Mouse (Mus musculus) kidney, postnatal 25 days (tissue): Measurements from ENCODE around the gene Coro6.

Source experiments
- DNase-seq, 2 experiments: peaks; one replicate each; pipeline ENCODE4 v3.0.0; 2021; ENCODE audit warnings: mixed read lengths in 2 of 2

Gene Coro6

DNA sequence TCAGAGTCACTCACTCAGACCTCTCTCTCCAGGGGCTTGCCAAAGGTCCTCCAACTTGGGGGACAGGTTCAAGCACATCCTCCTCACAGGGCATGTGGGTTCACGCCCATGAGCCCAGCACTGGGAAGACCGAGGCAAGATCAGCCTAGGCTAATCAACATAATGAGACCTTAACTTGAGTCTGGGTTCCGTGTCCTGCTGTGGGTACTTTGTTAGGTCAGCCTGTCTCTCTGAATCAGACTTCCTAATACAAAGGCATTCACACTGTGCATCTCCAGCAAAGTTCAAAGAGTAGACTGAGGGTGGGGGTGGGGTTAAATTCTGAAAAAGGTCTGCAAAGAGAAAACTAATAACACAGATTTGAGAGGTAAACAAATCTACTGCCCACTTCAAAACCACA is 2.9 kb downstream of the Coro6 start:
- DNase-seq: no peak

DNA sequence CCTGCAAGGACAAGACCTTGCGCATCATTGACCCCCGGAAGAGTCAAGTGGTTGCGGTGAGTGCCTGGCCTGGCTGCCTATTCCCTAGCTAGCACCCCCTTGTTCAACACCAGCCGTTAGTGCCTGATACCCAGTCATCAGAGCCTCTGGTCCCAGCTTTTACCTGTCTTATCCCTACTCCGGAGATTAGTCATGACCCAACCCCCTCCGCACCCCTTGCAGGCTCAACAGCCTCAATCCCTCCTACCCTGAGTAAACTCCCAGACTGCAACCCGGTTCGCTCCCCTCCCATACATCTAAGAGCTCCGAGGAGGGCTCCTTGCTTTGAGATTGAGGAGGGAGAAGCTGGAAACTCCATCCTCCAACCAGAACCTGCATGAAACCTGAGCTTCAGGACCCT is 4.3 kb downstream of the Coro6 start:
- no peak for DNase-seq

DNA sequence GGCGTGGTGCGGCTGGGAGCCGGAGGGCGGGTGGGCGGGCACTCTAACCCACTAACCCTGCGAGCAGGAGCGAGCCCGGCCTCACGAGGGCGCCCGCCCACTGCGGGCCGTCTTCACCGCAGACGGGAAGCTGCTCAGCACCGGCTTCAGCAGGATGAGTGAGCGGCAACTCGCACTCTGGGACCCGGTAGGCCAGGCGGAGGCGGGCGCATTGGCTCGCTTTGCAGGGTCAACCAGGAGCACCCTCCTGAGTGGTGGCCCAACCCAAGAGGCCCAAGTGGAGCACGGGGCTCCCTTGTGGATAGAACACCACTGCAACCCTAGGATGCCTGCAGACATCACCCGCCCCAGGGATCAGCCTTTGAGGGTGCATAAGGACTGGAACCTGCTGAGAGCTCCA is 4.9 kb downstream of the Coro6 start:
- peak; percentile 84 to 90 for DNase-seq

DNA sequence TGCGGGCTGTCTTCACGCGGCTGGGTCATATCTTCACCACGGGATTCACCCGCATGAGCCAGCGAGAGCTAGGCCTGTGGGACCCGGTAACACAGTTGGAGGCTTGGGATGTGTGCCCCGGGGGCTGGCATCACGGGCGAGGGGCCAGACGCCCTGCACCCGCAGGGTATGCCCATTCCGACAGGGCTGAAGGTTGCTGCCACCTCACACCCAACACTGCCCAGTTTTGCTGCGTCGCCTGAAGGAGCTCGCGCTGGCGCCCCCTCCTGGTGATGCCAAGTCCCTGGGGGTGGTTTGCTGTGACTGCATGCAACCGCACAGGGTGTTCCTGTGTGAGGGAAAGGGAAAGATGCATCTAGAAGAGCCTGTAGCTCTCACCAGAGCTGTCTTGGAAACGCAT is 5.6 kb downstream of the Coro6 start:
- peak; percentile 82 to 87 for DNase-seq

DNA sequence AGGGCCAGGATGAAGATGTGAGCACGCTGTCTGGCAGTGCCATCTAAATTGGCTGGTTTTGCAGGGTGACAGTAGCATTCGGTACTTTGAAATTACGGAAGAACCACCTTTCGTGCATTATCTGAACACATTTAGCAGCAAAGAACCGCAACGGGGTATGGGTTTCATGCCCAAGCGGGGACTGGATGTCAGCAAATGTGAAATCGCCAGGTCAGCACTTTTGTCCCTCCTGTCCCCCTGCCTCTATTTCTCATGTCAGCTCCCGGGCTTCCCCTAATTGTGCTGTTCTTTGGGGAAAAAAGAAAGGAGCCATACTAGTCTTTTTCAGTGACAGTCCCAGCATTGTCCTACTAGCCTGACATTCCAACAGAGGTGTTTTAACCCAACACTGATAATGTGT is 6.2 kb downstream of the Coro6 start:
- no peak for DNase-seq

DNA sequence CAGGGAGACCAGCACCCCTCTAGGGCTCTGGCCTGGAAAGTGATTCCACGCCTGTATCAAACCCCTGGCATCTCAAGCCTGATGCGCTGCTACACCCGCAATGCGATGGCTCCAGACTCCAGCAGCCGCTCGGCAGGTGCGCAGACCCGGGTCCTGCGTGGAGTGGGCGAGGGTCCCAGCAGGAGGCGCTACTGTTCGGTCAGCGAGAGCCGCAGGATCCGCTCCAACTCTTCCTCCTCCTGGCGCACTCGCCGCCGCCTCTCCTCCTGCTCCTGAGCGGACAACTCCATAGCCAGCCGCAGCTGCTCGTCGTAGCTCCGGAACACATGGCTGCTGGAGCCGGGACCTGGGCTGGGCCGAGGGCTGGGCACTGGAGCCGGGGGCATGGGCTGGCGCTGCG is 9.2 kb downstream of the Coro6 start:
- DNase-seq: no peak

DNA sequence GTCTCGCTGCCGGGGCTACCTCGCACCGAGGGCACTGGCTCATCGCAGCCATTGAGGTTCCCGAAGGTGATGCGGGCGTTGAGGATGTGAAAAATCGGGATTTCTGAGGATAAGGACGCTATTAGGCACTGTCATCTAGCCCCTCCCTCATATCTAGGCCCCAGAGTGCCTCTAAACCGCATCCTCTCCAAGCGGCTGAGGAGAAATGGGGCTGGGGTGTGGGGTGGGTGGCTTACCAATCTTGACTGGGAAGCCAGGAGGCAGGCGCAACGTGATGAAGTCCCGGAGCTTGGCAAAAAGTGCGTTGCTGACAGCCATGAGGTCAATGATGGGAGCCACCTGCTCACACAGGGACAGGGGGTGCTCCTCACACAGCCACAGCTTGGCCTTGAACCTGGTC is 10.6 kb downstream of the Coro6 start:
- DNase-seq: no peak

DNA sequence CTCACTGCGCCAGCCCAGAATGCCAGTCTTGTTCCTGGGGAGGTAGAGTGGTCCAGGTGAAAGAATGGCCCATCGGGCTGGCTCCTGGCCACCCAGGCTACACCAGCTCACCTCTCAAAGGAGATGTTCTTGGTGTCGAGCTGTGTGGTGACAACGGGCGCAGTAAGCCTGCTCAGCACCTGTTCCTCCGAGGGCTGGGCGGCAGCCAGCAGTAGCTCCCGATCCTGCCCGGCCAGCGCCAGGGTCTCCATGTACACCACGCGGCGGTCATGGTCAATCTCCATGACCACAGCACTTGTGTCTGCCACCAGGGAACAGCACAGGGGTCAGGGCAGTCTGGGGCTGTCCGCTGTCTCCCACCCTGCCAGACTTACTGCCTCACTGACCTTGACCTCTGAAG is 14.0 kb downstream of the Coro6 start:
- DNase-seq: no peak

DNA sequence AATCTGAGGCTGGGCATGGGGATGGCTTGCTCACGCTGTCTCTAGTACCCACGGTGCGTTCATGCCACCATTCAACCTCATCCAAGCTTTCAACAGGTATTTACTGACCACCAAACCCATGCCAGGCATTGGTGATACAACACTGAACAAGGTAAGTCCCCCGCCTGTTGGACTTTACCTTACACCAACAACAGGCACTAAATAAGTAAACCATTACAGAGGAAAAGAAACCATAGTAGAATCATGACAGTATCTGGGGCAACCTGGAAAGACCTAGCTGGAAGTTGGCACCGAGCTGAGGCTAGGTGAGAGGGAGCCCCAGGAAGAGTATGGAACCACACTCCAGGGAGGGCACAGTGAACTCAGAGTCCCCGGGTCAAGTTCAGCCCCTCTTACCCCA is 14.7 kb downstream of the Coro6 start:
- no peak for DNase-seq

DNA sequence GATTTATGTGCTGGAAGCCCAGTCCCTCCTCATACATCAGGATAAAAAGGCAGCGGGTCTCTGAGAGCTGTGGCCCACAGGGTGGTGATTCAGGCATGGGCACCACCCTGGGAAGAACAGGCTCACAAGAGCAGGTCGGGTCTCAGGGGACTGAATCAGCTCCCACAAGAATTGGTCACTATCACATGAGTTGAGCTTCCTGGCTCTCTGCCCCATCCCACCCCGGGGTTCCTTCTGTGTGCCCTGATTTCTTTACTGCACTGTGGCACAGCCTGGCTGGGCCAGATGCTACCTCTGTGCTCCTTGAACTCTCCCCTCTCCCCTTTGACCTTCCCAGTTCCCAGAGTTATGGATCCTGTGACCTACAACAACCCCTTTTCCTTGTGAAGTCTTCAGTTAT is 20.8 kb downstream of the Coro6 start:
- DNase-seq: no peak

DNA sequence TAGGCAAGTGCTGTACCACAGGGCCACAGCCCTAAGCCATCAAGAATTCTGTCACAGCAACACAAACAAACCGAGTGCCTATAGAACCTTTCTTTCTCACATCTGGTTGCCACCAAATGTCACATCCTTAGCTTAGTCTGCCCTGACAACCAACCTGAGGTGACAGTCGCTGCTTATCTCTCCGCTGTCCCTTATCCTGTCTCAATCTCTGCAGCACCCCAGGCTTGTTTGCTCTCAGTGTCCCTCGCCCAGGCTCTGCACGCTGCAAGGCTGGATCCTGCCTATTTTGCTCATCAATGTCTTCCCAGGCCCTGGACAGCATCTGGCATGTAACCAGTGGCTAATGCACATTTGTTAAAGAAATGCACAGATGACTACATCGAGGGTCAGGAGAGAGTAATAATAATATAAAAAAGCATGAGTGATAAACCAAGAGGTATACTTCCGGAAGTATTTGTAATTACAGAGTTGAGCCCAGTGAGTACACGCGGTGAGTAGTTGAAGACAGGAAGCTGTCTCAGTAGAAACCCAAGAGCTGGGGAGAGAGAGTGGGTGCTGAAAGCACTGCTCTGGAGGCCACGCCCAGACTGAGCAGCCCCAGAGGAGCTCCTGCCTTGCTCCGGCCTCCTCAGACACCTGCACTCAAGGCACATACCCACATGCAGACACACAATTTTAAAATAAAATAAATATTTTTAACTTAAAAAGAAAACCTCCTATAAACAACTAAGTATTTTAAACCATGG is 21.5 kb downstream of the Coro6 start:
- DNase-seq: no peak

DNA sequence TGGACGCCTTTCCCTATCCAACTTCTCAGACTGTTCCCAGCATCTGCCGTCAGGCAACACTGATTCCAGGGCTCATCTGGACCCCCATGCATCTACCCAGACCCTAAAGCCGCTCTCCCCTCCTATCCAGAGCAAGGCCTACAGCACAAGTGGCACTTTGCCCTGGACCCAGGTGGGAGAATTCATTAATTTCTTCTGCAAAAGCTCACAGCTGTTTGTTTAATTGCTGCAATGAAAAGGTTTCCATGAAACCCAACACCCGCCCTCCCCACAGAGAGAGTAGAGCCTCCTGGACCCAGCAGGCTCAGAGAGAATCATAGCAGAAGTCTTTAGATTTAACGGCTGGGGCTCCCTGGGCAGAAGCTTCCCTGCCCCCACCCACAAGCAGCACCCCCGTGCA is 23.0 kb downstream of the Coro6 start:
- DNase-seq: peak in 1 of 2 experiments; percentile 27

DNA sequence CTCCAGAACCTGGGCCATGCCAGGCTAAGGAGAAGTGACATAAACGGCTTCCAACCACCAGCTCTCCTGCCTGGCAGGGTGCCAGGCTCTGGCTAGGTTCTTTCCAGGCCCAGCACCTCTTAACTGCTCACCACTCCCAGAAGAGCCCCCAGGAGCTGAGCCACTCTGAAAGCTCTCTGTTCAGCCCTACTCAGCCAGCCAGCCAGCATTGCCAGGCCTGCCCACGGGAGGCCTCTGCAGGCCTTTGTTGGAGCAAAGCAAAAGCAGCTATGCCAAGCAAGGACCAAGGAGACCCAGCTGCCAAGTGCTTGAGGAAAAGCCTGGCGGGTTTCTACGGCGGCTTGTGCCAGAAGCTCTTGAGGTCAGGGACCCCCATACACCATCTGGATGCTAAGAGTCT is 24.6 kb downstream of the Coro6 start:
- peak in 1 of 2 experiments; percentile 35 for DNase-seq

DNA sequence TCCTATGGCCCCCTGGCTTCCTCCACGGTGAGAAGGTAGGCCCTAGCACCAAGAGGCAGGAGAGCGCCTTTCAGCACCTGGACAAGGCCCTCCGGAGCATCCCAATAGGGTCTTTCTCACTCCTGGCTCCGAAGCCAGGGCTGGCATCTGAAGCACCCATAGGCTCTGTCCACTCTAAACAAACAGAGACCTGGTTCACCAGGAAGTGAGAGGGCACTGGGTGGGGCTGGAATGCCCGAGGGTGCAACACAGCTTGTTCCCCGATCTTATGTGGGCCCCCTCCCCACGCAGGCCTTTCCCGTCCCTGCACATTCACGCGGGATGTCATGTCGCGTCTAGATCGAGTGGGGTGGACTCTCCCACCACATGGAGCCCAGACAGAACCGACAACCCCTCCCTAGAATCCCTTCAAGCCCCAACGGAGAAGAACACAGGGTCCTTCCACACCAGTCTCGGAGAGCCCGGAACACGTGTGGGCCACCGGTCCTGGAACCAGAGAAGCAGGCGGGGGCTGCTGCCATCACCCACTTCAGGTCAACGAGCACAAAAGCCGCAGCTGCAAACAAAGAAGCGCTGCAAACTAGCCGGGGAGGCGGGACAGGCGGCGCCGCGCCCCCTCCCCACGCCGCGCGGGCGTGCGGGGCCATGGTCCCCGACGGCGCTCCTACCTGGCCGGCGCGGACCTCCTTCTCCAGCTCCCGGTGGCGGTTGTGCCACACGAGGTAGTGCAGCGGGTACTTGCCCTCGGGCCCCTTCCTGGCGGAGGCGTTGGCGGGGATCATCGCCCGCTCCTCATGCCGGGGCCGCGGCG is 26.8 kb downstream of the Coro6 start:
- DNase-seq: peak in 1 of 2 experiments; percentile 47

DNA sequence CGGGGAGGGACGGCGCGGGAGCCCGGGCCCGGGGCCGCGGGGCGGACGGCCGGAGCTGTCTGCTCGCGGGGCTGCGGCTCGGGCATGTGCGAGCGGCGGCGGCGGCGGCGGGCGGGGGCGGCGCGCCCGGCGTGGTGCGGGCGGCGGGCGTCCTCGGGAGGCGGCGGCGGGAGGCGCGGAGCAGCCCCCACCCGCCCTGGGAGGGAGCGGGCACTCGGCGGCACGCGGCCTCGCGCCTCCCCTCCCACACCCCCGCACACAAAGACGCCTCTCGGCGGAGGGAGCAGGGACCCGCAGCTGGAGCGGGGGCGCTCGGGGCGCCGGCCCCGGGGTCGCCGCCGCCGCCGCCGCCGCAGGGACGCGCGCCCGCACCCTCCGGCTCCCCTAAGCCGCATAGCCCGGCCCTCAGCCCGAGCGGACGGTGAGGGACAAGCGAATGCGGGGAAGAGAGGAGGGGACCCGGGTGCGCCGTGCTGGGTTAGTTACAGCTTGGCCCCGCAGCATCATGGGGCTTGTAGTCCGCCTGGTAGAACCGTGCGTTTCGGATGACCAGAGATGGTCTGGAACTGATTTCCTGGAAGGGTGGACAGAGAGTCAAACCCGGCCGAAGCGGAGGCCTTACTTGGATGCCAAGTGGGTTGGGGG is 27.5 kb downstream of the Coro6 start, which contains the start of gene Ankrd13b:
Gene Ankrd13b (minus strand): TSS at position 88 of the 645 bp plus-strand sequence.
- peak; percentile 82 to 89 for DNase-seq

DNA sequence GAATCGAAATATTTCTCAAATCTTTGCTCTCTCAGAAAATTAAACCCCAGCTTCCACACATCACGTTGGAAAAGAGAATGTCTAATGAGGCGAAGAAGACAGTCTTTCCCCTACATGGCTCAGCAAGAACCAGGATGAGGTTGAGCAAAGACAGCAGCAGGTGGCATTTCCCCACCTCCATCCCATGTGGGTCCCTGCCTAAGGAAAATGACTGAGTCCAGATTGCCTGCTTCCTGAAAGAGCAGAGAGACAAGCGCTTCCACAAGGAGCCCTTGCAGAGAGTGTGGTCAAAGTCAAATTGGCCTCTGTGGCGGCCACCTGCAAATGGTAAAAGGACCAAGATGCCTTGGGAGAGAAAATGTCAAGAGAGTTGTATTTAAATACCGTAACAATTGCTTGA is 28.2 kb downstream of the Coro6 start:
- peak in 1 of 2 experiments; percentile 26 for DNase-seq

DNA sequence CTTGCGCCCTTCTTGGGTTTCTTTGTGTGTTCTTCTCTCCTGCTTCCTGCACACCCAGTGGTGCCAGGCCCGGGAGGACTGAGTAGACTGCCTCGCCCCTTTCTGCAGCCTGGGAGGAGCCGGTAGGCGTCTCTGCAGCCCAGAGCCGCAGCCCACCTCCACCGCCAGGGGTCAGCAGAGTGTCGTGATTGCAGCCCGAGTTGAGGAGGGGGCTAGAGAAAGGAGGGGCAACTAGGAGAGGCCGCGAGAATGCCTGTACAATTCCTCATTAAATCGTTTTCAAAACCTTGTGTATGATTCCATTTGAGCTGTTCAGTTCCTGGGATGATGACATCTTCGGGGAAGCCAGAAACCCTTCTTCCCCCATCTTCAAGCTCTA is 28.9 kb downstream of the Coro6 start:
- peak; percentile 92 for DNase-seq

DNA sequence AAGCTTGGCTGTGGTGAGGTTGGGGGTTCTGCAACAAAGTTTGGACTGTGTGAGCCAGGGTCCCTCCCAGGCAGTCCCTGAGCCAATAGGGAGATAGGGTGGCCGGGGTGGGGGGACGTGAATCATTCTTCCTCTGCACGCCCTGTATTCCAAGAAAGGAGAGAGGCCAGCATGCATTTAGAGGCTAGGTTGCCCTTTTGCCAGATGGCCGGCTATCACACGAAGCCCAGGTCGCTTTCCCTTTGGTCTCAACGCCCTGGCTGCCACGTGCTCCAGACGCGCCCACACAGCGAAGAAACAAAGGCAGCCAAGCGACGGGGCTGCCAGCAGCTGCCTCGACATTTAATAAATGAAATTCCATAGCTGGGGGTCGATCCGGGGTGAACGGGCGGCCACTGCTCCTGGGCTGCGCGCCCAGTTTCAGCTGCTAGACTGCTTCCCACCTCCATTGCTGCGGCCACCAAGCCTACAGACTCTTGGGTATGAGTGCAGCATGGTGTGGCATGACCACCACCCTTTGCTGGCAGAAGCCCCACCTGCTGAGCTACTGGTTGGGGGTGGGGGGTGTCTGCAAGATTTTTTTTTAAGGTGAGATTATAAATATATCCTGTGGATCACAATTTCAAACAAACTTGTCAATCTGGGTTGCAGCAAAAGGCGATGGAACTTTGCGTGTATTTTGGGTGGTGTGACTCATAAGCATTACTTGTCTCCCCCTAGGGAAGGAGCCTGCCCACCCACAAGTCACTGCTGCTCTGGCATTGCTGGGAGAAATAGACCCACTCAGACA is 29.5 kb downstream of the Coro6 start:
- peak; percentile 52 to 74 for DNase-seq

DNA sequence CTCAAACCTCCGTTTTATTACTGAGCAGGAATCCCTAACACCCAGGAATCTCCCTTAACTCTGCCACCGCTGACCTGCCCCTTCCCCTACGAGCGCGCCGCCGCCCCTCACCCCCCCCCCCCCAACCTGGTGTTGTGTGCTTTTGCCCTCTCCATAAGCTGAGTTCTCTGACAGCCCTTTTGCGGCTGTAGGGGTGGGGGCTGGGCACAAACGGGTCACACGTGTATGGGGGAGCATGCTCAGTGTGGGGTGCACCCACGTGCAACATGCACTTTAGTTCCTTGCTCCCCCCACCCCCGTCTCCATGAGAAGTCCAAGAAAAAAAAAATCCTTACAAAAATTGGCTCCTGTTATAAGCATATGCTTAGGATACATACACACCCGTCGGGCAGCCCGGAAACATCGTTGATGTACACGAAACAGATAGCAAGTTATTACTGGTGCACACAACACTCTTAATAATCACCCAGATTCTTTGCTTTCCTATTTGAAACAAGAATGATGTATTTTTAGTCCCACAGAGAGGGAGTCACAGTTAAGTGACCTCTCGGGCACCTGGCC is 30.2 kb downstream of the Coro6 start:
- DNase-seq: peak in 1 of 2 experiments; percentile 62

DNA sequence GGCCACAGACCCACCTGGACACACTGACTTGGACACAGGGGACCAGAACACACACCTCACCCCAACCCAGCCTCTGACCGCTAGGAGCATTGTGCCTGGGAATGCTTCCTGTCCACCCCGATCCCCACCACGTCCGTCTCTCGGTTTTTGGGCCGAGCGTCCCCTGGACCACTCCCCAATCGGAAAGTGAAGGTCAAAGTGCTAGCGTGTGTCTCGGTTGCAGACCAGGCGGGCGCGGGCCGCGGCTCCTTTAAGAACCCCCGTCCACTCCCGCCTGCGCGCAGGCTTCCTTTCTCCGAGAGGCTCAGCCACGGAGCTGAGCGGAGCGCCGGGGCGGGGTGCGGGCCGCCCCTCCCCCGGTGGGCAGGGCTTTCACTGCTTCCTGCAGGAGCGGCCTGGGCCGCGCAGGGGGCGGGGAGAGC is 30.7 kb downstream of the Coro6 start:
- DNase-seq: peak; percentile 95 to 99

DNA sequence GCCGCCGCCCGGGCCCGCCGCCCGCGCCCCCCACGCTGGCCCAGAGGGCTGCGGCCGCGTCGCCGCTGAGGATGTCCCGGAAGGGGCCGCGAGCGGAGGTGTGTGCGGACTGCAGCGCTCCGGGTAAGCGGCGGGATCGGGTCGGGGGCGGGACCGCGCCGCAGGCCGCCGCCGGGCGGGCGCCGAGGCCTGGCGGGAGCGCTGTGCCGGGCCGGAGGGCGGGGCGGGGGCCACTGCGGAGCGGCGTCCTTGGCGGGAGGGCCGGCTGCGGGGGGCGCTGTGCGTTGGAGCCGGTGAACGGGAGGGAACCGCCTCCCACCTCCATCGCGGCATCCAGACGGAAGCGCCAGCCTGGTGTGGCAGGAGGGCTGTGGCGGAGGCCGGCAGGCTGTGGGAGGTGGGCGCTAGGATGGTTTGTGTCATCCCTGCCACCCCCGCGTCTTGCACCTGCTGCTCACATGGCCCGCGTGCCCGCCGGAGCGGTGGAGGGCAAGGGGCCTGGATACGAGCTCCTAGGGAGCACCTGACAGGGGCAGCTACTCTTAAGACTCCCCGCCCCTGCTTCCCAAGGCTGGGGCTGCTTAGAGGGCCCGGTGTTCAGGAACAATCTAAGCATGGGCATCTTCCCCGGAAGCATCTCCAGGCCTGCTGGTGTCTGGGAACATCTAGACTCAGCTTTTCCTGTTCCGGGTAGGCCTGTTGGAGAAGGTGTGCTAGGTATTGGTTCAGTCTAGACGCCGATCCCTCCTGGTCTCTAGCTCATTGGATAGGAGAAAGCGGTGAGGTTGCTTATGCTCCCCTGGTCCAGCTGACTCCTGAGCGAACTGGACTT is 31.5 kb downstream of the Coro6 start, which contains the start of gene Git1:
Gene Git1 (plus strand): TSS at position 51 of the 832 bp plus-strand sequence.
- peak; percentile 54 to 76 for DNase-seq

DNA sequence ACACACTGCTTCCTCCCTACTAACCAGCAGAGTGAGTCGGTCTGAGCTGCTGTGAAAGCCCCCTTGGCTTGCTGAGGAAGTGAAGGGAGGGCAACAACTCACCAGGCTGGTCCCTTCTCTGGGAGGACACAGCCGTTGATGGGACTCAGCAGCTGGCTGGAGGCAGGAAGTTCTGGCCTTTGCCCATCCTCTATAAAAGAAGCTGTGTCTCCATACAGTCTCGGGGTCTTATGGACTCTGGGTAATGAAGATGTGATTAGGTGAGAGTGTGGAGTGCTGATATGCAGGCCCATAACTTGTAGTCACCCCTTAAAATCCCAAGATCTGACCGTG is 32.1 kb downstream of the Coro6 start:
- no peak for DNase-seq
